Mouse (Mus musculus): ENCODE measurements around the gene Fbxw7. TPM values are rescaled to one million over a fixed set of nuclear protein-coding genes. Genes with fewer than 3 reads are reported as not detected.

The Fbxw7 gene
- polyA plus RNA-seq, 1 experiment from 2014 or later, result 13.4 TPM

Other genes with a start within 250 kb of the Fbxw7 start
- 24.5 and 31.5 TPM in 2 replicates for gene Arfip1, start 232.6 kb upstream of the Fbxw7 start, polyA plus RNA-seq (2016; fragmentation: Nextera tagmentation; extraction: Ambion mirVana)
- not detected in 2 replicates for gene Tigd4, start 221.7 kb upstream of the Fbxw7 start, polyA plus RNA-seq (2016; fragmentation: Nextera tagmentation; extraction: Ambion mirVana)
- 0.24 and 0.38 TPM in 2 replicates for gene Tmem154, start 149.1 kb upstream of the Fbxw7 start, polyA plus RNA-seq (2016; fragmentation: Nextera tagmentation; extraction: Ambion mirVana)